In the genomic region with DNA sequence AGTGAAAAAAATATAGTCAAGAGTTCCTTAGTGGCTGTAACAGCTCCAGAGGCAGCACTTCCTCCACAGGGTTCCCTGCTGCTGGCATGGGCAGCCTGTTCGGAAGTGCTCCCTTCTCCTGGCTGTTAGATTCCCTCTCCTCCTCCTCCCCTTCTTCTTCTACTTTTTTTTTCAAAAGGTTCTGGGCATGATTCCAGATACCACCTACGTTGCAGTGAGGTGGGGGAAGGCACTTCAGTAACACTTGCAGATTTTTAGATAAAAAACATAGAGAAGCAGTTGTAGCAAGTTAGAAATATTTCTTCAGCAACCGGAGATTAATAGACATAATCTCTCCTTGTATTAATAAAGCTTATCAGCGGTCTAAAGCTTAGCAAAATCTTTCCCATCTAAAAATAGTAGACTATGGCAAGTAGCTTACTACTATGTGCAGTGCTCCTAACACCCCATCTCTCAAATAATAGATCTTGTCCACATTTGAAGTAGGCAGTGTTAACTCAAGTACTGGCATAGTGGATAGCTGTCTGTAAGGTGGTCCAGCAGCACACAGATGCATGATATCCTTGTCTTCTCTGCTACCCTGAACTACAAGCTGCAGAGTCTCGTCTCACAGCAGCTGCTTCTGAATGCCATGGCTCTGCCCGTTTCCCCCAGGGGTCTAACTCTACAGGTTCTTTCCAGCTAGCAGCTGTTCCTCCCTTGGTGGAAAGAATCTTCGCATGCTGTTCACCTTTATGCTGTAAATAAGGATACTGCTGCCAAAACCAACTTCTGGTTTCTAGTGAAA, we compare ENCODE assay signal across 8 mouse cellular contexts. TPM values are rescaled to one million over a fixed set of nuclear protein-coding genes. Genes with fewer than 3 reads are reported as not detected.
DNase-seq lines count a peak whose midpoint lies in the region; ATAC-seq and TF ChIP-seq lines count a peak whose summit lies in the region.
"Had no signal": no experiment of that assay in that cellular context is flagged by ENCODE, and none has a peak within 500 bp of the region (broad histone marks: within the 10 kb centered on the region; RNA-seq: fewer than 3 reads in every experiment).

No protein-coding gene starts in this region.

- peaks cover 19% of the 10 kb centered on the region for H3K4me1 ChIP-seq in lung, adult 2 months (ENCODE audit: control insufficient read depth, insufficient read depth, low read length)
- peaks cover 38% of the 10 kb centered on the region for H3K4me1 ChIP-seq in heart, embryonic 16.5 days (ENCODE audit: control insufficient read depth, insufficient read depth, low read length)

- no peak for TF ChIP-seq CTCF in lung, adult 2 months (IDR thresholded peaks at IDR 0.05; ENCODE audit: insufficient read depth, low read length)

- no peak for TF ChIP-seq POLR2A in lung, adult 2 months (IDR thresholded peaks at IDR 0.05; ENCODE audit: borderline replicate concordance, extremely low read depth, low read depth, low read length)

- 18% methylated on average over 7 of the region's 7 CpGs for WGBS in lung, adult 2 months
- 14% methylated on average over 7 of the region's 7 CpGs for WGBS in heart, embryonic 16.5 days

- H3K4me2 ChIP-seq in heart, embryonic 16.5 days (ENCODE audit: low read depth, low read length) = peak overlapping the region; percentile 46

- peak; percentile 18 to 28 for DNase-seq in lung, adult 18-20 months
- no peak for DNase-seq in lung, adult 2 months
- peak; percentile 70 to 80 for DNase-seq in left cerebral cortex, adult 18-20 months (ENCODE audit: low spot score in 2 of 2)
- DNase-seq in retina, embryonic 14.5 days (ENCODE audit: low spot score) = peak; percentile 6
- DNase-seq in urinary bladder, postnatal 14 days (ENCODE audit: low spot score) = no peak

- peak; percentile 69; the same call in 1 of the 2 replicates for ATAC-seq in common myeloid progenitor, adult 5-6 weeks (replicated peaks; ENCODE audit: low read depth, poor library complexity, severe bottlenecking)
- peak; percentile 84 for ATAC-seq in heart, embryonic 16.5 days (replicated peaks; ENCODE audit: extremely low read depth, insufficient read depth, low FRiP score)

- H3K9me3 ChIP-seq in heart, embryonic 16.5 days (replicated peaks; ENCODE audit: control insufficient read depth, low read length) = no peaks in the 10 kb centered on the region

- H3K36me3 ChIP-seq in heart, embryonic 16.5 days (ENCODE audit: control insufficient read depth, insufficient read depth) = peaks cover 2% of the 10 kb centered on the region; the same call in 1 of the 2 replicates

- peak overlapping the region; percentile 52; the same call in 1 of the 2 replicates for H3K9ac ChIP-seq in heart, embryonic 16.5 days (ENCODE audit: low read length)

- H3K27me3 ChIP-seq in heart, embryonic 16.5 days (ENCODE audit: control insufficient read depth, insufficient read depth, low read length) = no peaks in the 10 kb centered on the region

- no peak overlapping the region for H3K4me3 ChIP-seq in lung, adult 2 months (replicated peaks; ENCODE audit: extremely low read depth, low read depth, low read length)
- no peak overlapping the region for H3K4me3 ChIP-seq in heart, embryonic 16.5 days (ENCODE audit: low read length)

- peak overlapping the region; percentile 62 for H3K27ac ChIP-seq in heart, embryonic 16.5 days (ENCODE audit: low read length)

RNA-seq across cellular contexts. Expression of a gene that starts 15.4 kb away (rescaled TPM):
- 33.7 and 53.1 TPM in 2 replicates for polyA plus RNA-seq in lung, adult 2 months (2012; rRNA removed)
- 79.1 and 95.6 TPM in 2 replicates for total RNA-seq in common myeloid progenitor, adult 5-6 weeks (2017)
- 51.9 and 53.2 TPM in 2 replicates for polyA plus RNA-seq in heart, embryonic 16.5 days (2015; fragmentation: Nextera tagmentation; extraction: Ambion mirVana)
- total RNA-seq in left cerebral cortex, adult 18-20 months (2021) = 100 to 1,000 TPM; 305 to 328 TPM

RNA-seq across cellular contexts. Expression of a gene that starts 49.5 kb away (rescaled TPM):
- 35.3 and 43.6 TPM in 2 replicates for polyA plus RNA-seq in lung, adult 2 months (2012; rRNA removed)
- 17.2 and 21.6 TPM in 2 replicates for total RNA-seq in common myeloid progenitor, adult 5-6 weeks (2017)
- 32.2 and 36.5 TPM in 2 replicates for polyA plus RNA-seq in heart, embryonic 16.5 days (2015; fragmentation: Nextera tagmentation; extraction: Ambion mirVana)
- total RNA-seq in left cerebral cortex, adult 18-20 months (2021) = 10 to 100 TPM; 63.9 to 65.4 TPM

RNA-seq across cellular contexts. Expression of a gene that starts 49.9 kb away (rescaled TPM):
- not detected in 2 replicates for polyA plus RNA-seq in lung, adult 2 months (2012; rRNA removed)
- not detected in 2 replicates for total RNA-seq in common myeloid progenitor, adult 5-6 weeks (2017)
- not detected in 2 replicates for polyA plus RNA-seq in heart, embryonic 16.5 days (2015; fragmentation: Nextera tagmentation; extraction: Ambion mirVana)
- total RNA-seq in left cerebral cortex, adult 18-20 months (2021) = not detected
- polyA plus RNA-seq: neural tube, embryonic 11.5 days had no signal

Comparison
In these comparisons a context has a peak if more than half of its experiments do, and no peak if none do; other contexts are left out.
1. DNase-seq: peak in lung, adult 18-20 months (2 of 2), left cerebral cortex, adult 18-20 months (2 of 2) and retina, embryonic 14.5 days (single experiment); none in lung, adult 2 months (single experiment) and urinary bladder, postnatal 14 days (single experiment).